Mouse (Mus musculus): ENCODE measurements around the gene Kcnk6.

- TF ChIP-seq CTCF (IDR thresholded peaks at IDR 0.05; ENCODE audit: low read depth, low read length) (no peak), POLR2A (IDR thresholded peaks at IDR 0.05; ENCODE audit: extremely low read depth, insufficient read depth, low read length) (no peak)
Measured at GRCm38 (mm10) chr7:29212199-29212765, 20.0 kb downstream of the Kcnk6 start.
